Mouse (Mus musculus): ENCODE results near the gene Dgat2. TPM values are rescaled to one million over a fixed set of nuclear protein-coding genes. Genes with fewer than 3 reads are reported as not detected.

Dgat2 gene
- polyA plus RNA-seq, 1 experiment from 2014 or later: 11.9 TPM

DNA sequence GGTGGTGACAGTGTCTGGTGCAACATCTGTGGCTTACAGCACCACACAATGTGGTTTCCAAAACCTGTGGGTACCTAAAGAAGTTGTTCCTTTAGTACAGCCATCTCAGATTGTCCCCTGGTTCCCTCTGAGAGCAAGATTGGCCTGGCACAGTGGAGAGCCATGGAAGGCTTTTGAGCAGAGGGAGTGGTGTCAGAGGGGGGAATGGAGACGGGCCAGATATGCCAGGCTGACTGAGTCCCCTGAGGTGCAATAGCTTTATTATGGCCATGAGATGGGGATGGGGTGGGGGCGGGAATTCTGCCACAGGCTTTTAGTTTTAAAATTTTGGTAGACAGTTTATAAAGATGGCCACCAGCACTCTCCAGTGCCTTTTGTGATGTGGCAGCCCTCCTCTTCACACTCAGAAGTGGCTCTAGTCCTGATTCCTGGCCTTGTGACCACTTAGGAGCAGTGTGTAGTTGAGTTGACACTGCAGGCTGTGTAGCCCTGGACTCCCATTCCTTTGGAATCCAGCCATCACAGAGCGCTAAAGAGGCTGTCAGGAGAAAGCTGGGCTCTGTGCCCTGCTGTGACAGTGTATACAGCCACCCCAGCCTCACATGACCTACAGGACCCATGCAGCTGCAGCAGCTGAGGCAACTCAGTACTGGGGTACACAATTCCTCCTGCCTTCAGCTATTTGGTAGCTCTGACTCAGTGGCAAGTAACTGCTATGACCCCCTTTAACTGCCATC is 35.0 kb upstream of the Dgat2 start:
- ATAC-seq (peak; percentile 67; the same call in 1 of the 2 replicates), DNase-seq (ENCODE audit: low spot score) (peak; percentile 80)
- H3K27ac ChIP-seq (ENCODE audit: low read depth, low read length): no peak overlapping the region
- WGBS: 54% methylated on average over 3 of the region's 3 CpGs
- no peak overlapping the region for H3K4me2 ChIP-seq (ENCODE audit: low read length)
- no peaks in the 10 kb centered on the region for H3K36me3 ChIP-seq (ENCODE audit: control insufficient read depth, insufficient read depth, low read length)
- 0 out of 2 replicates have a peak, but pooled peaks cover 3% of the 10 kb centered on the region for H3K4me1 ChIP-seq (ENCODE audit: control insufficient read depth, insufficient read depth, low read length)
- H3K27me3 ChIP-seq (replicated peaks; ENCODE audit: control insufficient read depth, insufficient read depth, low read length): no peaks in the 10 kb centered on the region
- H3K9ac ChIP-seq (ENCODE audit: low read length): no peak overlapping the region
- H3K9me3 ChIP-seq (replicated peaks; ENCODE audit: control insufficient read depth, low read length): no peaks in the 10 kb centered on the region
- no peak overlapping the region for H3K4me3 ChIP-seq (ENCODE audit: low read depth, low read length)

DNA sequence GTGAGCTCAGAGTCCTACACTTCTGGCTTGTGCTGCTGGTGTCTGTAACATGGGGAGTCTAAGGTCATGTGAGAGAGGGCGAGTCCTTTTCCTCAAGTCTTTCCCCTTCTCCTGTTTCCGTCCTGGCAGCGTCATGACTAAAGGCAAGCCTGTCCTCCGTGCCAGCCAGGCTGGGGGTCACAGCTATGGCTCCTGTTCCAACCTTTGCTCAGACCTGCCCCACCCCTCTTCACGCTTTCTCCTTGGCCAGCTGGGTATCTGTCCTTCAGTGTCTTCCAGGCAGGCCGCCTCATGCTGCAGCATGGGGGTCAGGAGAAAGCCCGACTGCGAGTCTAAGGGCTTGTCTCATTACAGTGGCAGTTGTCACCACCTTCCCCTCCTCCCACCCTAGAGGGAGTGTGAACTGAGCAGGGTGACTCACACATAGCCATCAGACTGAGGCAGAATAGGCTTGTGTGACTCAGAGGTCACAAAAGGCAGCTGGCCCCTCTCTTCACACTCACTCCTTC is 32.9 kb upstream of the Dgat2 start:
- H3K36me3 ChIP-seq (ENCODE audit: control insufficient read depth, insufficient read depth, low read length): no peaks in the 10 kb centered on the region
- H3K27ac ChIP-seq (ENCODE audit: low read depth, low read length): no peak overlapping the region
- 0 out of 2 replicates have a peak, but pooled peaks cover 3% of the 10 kb centered on the region for H3K4me1 ChIP-seq (ENCODE audit: control insufficient read depth, insufficient read depth, low read length)
- H3K9me3 ChIP-seq (replicated peaks; ENCODE audit: control insufficient read depth, low read length): no peaks in the 10 kb centered on the region
- no peak for DNase-seq (ENCODE audit: low spot score)
- no peak overlapping the region for H3K9ac ChIP-seq (ENCODE audit: low read length)
- WGBS: 80% methylated on average over 8 of the region's 8 CpGs
- H3K4me2 ChIP-seq (ENCODE audit: low read length): no peak overlapping the region
- no peaks in the 10 kb centered on the region for H3K27me3 ChIP-seq (replicated peaks; ENCODE audit: control insufficient read depth, insufficient read depth, low read length)
- H3K4me3 ChIP-seq (ENCODE audit: low read depth, low read length): no peak overlapping the region
- ATAC-seq: no peak

DNA sequence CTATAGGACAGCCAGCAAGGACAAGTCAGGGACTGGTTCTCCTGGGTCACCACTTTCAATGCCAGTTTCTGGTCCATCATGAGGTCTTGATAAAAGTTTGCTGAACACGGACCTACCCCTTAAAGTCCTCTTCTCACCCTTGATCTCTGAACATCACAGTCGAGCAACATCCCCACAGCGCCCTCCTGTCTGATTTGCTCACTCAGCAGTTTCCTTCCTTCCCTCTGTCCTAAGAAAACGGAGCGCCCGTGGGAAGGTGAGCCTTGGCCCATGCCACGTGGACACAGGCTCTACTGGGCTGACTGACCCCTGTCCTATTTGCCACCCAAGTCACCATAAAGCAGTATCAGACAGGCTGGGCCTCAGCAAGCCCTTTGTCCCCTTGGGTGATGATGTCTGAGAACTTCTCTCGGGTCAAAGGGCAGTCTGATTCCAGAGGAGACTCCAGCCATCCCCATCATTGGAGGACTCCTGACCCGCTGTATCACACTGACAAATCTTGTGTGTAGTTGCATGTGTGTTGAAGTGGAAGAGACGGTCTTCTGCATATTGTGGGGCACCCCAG is 32.2 kb upstream of the Dgat2 start:
- DNase-seq (ENCODE audit: low spot score): no peak
- 83% methylated on average over 10 of the region's 10 CpGs for WGBS
- Histone ChIP-seq H3K4me2 (ENCODE audit: low read length) (no peak overlapping the region), H3K27ac (ENCODE audit: low read depth, low read length) (no peak overlapping the region), H3K4me1 (ENCODE audit: control insufficient read depth, insufficient read depth, low read length) (0 out of 2 replicates have a peak, but pooled peaks cover 3% of the 10 kb centered on the region), H3K27me3 (replicated peaks; ENCODE audit: control insufficient read depth, insufficient read depth, low read length) (no peaks in the 10 kb centered on the region), H3K4me3 (ENCODE audit: low read depth, low read length) (no peak overlapping the region), H3K9me3 (replicated peaks; ENCODE audit: control insufficient read depth, low read length) (no peaks in the 10 kb centered on the region), H3K9ac (ENCODE audit: low read length) (no peak overlapping the region), H3K36me3 (ENCODE audit: control insufficient read depth, insufficient read depth, low read length) (no peaks in the 10 kb centered on the region)
- no peak for ATAC-seq

DNA sequence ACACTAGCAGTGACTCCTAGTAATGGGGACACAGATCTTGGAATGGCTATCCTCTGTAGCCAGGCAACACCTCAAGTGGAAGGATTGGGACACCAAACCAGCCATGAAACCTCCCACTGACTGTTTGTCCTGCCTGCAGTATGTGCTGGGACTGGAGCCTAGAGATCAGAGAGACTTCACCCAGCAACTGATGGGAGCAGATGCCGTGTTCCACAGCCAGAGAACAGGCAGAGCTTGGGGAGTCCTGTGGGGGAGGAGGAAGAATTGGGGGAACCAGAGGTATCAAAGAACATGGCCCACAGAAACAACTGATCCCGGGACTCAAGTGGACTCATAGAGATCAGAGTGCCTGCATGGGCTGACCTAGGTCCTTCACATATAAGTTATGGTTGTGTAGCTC is 31.2 kb upstream of the Dgat2 start:
- Histone ChIP-seq H3K9me3 (replicated peaks; ENCODE audit: control insufficient read depth, low read length) (no peaks in the 10 kb centered on the region), H3K4me3 (ENCODE audit: low read depth, low read length) (no peak overlapping the region), H3K4me1 (ENCODE audit: control insufficient read depth, insufficient read depth, low read length) (0 out of 2 replicates have a peak, but pooled peaks cover 3% of the 10 kb centered on the region), H3K9ac (ENCODE audit: low read length) (no peak overlapping the region), H3K27me3 (replicated peaks; ENCODE audit: control insufficient read depth, insufficient read depth, low read length) (no peaks in the 10 kb centered on the region), H3K36me3 (ENCODE audit: control insufficient read depth, insufficient read depth, low read length) (no peaks in the 10 kb centered on the region), H3K4me2 (ENCODE audit: low read length) (no peak overlapping the region), H3K27ac (ENCODE audit: low read depth, low read length) (no peak overlapping the region)
- ATAC-seq: no peak
- DNase-seq (ENCODE audit: low spot score): no peak
- 82% methylated on average over 2 of the region's 2 CpGs for WGBS

DNA sequence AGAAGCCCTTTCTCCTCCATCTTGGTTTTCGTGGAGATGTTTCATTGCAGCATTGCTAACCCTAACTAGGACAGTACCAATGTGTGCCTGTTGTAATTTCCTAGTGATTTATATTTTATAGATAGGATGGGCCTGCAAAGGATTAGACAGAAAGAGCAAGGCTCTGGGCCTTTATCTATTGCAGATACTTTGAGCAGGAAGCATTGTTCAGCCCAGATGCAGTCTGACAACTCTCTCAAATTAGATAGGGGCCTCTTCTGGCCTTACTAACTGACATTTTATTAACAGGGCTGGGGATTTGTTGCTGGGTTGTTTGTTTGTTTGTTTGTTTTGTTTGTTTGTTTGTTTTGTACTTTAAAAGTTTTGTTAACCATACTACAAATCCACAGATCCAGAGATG is 30.5 kb upstream of the Dgat2 start:
- H3K4me3 ChIP-seq (ENCODE audit: low read depth, low read length): no peak overlapping the region
- no peaks in the 10 kb centered on the region for H3K36me3 ChIP-seq (ENCODE audit: control insufficient read depth, insufficient read depth, low read length)
- WGBS: 90% methylated on average over 1 of the region's 1 CpGs
- ATAC-seq (no peak), DNase-seq (ENCODE audit: low spot score) (no peak)
- H3K9me3 ChIP-seq (replicated peaks; ENCODE audit: control insufficient read depth, low read length): no peaks in the 10 kb centered on the region
- H3K27ac ChIP-seq (ENCODE audit: low read depth, low read length): no peak overlapping the region
- H3K4me1 ChIP-seq (ENCODE audit: control insufficient read depth, insufficient read depth, low read length): 0 out of 2 replicates have a peak, but pooled peaks cover 3% of the 10 kb centered on the region
- H3K4me2 ChIP-seq (ENCODE audit: low read length): no peak overlapping the region
- H3K9ac ChIP-seq (ENCODE audit: low read length): no peak overlapping the region
- H3K27me3 ChIP-seq (replicated peaks; ENCODE audit: control insufficient read depth, insufficient read depth, low read length): no peaks in the 10 kb centered on the region

DNA sequence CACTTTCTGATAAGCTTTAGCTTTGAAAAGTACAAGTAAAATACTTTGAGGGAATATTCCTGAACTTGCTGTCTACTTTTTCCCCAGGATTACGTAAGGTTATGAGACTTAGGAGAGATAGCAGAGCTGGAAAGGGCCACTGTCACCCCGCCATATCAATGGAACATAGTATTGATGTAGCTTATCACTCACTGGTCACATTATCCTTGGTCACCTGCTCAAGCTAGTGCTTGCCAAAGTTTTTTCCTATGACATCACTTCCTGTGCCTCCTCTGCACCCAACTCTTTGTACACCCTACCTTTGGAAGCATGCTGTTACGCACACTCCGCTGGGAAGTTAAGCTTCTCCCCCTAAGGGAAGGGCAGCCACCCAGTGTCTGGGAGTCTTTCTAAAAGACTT is 26.2 kb upstream of the Dgat2 start:
- Histone ChIP-seq H3K9ac (ENCODE audit: low read length) (no peak overlapping the region), H3K4me1 (ENCODE audit: control insufficient read depth, insufficient read depth, low read length) (no peaks in the 10 kb centered on the region), H3K27ac (ENCODE audit: low read depth, low read length) (no peak overlapping the region), H3K4me2 (ENCODE audit: low read length) (no peak overlapping the region), H3K9me3 (replicated peaks; ENCODE audit: control insufficient read depth, low read length) (no peaks in the 10 kb centered on the region), H3K27me3 (replicated peaks; ENCODE audit: control insufficient read depth, insufficient read depth, low read length) (no peaks in the 10 kb centered on the region), H3K4me3 (ENCODE audit: low read depth, low read length) (no peak overlapping the region), H3K36me3 (ENCODE audit: control insufficient read depth, insufficient read depth, low read length) (no peaks in the 10 kb centered on the region)
- WGBS: 95% methylated on average over 4 of the region's 4 CpGs
- no peak for ATAC-seq
- no peak for DNase-seq (ENCODE audit: low spot score)

DNA sequence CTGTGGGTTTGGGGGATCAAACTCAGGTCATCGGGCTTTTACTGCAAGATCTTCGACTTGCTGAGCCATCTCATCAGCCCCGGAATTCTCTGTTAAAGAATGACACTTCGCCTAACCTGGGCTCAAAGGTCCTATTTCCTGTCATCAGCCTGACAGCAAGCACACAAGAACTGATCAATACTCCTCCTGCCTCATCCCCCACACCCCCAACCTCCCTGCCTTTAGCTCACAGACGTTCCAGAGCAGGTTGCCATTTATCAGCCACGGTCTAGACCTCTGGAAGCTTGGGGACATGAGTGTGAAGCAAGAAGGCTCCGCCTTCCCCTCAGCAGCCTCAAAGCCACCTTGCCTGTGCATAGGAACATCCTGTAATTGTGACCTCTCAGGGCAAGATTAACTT is 23.8 kb upstream of the Dgat2 start:
- Histone ChIP-seq H3K27me3 (replicated peaks; ENCODE audit: control insufficient read depth, insufficient read depth, low read length) (no peaks in the 10 kb centered on the region), H3K4me1 (ENCODE audit: control insufficient read depth, insufficient read depth, low read length) (no peaks in the 10 kb centered on the region), H3K9me3 (replicated peaks; ENCODE audit: control insufficient read depth, low read length) (no peaks in the 10 kb centered on the region), H3K27ac (ENCODE audit: low read depth, low read length) (no peak overlapping the region), H3K4me3 (ENCODE audit: low read depth, low read length) (no peak overlapping the region), H3K36me3 (ENCODE audit: control insufficient read depth, insufficient read depth, low read length) (no peaks in the 10 kb centered on the region), H3K9ac (ENCODE audit: low read length) (no peak overlapping the region), H3K4me2 (ENCODE audit: low read length) (no peak overlapping the region)
- ATAC-seq (no peak), DNase-seq (ENCODE audit: low spot score) (no peak)
- 85% methylated on average over 7 of the region's 7 CpGs for WGBS

DNA sequence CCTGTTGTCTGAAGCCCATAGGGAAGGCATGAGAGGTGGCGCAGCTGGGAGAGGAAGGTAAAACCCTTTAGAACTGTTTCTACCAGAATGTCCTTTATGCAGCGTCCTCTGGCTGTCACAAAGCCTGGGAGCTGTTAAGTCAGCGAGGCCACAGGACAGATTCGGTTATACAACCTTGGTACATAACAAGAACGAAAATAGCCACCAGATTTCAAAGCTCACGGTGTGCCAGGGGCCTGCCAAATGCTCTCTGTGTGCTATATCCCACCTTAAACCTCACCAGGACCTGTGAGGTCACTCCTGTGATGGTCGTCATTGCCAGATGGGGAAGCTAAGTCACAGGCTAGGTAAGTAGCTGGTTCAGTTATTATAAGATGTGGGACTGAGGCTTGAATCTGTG is 19.6 kb upstream of the Dgat2 start:
- DNase-seq (ENCODE audit: low spot score): no peak
- Histone ChIP-seq H3K4me1 (ENCODE audit: control insufficient read depth, insufficient read depth, low read length) (no peaks in the 10 kb centered on the region), H3K9me3 (replicated peaks; ENCODE audit: control insufficient read depth, low read length) (no peaks in the 10 kb centered on the region), H3K9ac (ENCODE audit: low read length) (no peak overlapping the region), H3K36me3 (ENCODE audit: control insufficient read depth, insufficient read depth, low read length) (no peaks in the 10 kb centered on the region), H3K4me3 (ENCODE audit: low read depth, low read length) (no peak overlapping the region), H3K27ac (ENCODE audit: low read depth, low read length) (no peak overlapping the region), H3K4me2 (ENCODE audit: low read length) (no peak overlapping the region), H3K27me3 (replicated peaks; ENCODE audit: control insufficient read depth, insufficient read depth, low read length) (no peaks in the 10 kb centered on the region)
- 86% methylated on average over 7 of the region's 7 CpGs for WGBS
- no peak for ATAC-seq

DNA sequence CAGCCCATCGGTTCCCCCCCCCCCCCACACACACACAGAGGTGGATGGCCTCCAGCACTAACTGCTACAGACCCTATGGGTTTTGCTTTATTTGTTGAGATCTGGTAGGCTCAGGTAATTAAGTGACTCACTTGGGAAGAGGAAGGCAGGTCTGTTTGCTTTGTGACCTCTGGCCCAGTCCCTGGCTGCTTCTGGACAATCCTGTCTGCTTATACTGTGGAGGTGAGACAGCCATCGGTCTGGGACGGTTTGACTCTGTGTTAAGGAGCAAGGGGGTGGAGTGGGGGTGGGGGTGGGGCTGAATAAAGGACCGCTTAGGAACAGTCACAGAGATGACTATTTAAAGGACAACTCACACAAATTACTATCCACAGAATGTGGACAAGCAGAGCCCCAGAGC is 17.8 kb upstream of the Dgat2 start:
- no peak for ATAC-seq
- H3K9me3 ChIP-seq (replicated peaks; ENCODE audit: control insufficient read depth, low read length): no peaks in the 10 kb centered on the region

More for the DNA sequence above, 17.8 kb upstream of the Dgat2 start:
- Histone ChIP-seq H3K27me3 (replicated peaks; ENCODE audit: control insufficient read depth, insufficient read depth, low read length) (no peaks in the 10 kb centered on the region), H3K9ac (ENCODE audit: low read length) (no peak overlapping the region), H3K4me3 (ENCODE audit: low read depth, low read length) (no peak overlapping the region), H3K27ac (ENCODE audit: low read depth, low read length) (no peak overlapping the region), H3K4me1 (ENCODE audit: control insufficient read depth, insufficient read depth, low read length) (no peaks in the 10 kb centered on the region), H3K36me3 (ENCODE audit: control insufficient read depth, insufficient read depth, low read length) (no peaks in the 10 kb centered on the region), H3K4me2 (ENCODE audit: low read length) (no peak overlapping the region)
- DNase-seq (ENCODE audit: low spot score): no peak
- WGBS: 32% methylated on average over 3 of the region's 4 CpGs

All from forebrain, embryonic 14.5 days (tissue).